Mouse (Mus musculus) erythroblast, embryonic 14.5 days (primary cell): ENCODE results near the gene Tuba1a. TPM values are rescaled to one million over a fixed set of nuclear protein-coding genes. Genes with fewer than 3 reads are reported as not detected.
A peak's percentile ranks its signal among the peaks of the same experiment; 100 is the strongest.

Experiments
- H3K27me3 ChIP-seq: 2 replicates; pipeline ENCODE4 v1.6.1; 2012; ENCODE audit warnings: inconsistent platforms; ENCODE audit not compliant: control insufficient read depth
- H3K36me3 ChIP-seq: 2 replicates; pipeline ENCODE4 v1.6.1; 2012; ENCODE audit warnings: mild to moderate bottlenecking, inconsistent platforms; ENCODE audit not compliant: control insufficient read depth
- H3K4me1 ChIP-seq: 2 replicates; pipeline ENCODE4 v1.6.1; 2012; ENCODE audit warnings: inconsistent platforms; ENCODE audit not compliant: control insufficient read depth
- H3K4me3 ChIP-seq: replicated peaks from 2 replicates; pipeline ENCODE3; 2012; ENCODE audit warnings: moderate library complexity, mild to moderate bottlenecking, inconsistent platforms
- H3K9me3 ChIP-seq: 2 replicates; pipeline ENCODE4 v1.6.1; 2012; ENCODE audit warnings: low read length, inconsistent platforms, mixed read lengths; ENCODE audit not compliant: control insufficient read depth
- GATA1 ChIP-seq: IDR thresholded peaks from 2 replicates; pipeline ENCODE4 v1.6.1; 2012; ENCODE audit warnings: low read length, inconsistent platforms, mixed read lengths
- TAL1 ChIP-seq: IDR thresholded peaks from 3 replicates; pipeline ENCODE4 v1.6.1; 2012; ENCODE audit warnings: low read length, inconsistent platforms, mixed read lengths
- polyA plus RNA-seq: library from polyadenylated mRNA; stranded (reverse); fragments of >175 nt; gene quantifications from 2 replicates; pipeline ENCODE4 v1.2.3, GENCODE M21; 2012

Tuba1a gene
- polyA plus RNA-seq: 4.0 and 13.4 TPM in 2 replicates

- peaks cover 41% of the 10 kb centered on the region for H3K27me3 ChIP-seq
- no peaks in the 10 kb centered on the region for H3K9me3 ChIP-seq
- TF ChIP-seq TAL1 (no peak), GATA1 (no peak)
- H3K4me1 ChIP-seq: peaks cover 19% of the 10 kb centered on the region
- H3K4me3 ChIP-seq: peak within 1 kb of the TSS; percentile 71
- peaks cover 2% of the 10 kb centered on the region; the same call in 1 of the 2 replicates for H3K36me3 ChIP-seq
Observed at GRCm38 (mm10) chr15:98953401-98954356, at the start of gene Tuba1a, which contains the start of gene Gm49450. Gene Tuba1a (minus strand): TSS chr15:98953703. Gene Gm49450 (minus strand): TSS chr15:98953551.

- Histone ChIP-seq H3K4me3 (no peak overlapping the region), H3K4me1 (peaks cover 31% of the 10 kb centered on the region), H3K36me3 (no peaks in the 10 kb centered on the region), H3K27me3 (no peaks in the 10 kb centered on the region), H3K9me3 (peaks cover 5% of the 10 kb centered on the region; the same call in 1 of the 2 replicates)
- TF ChIP-seq GATA1: no peak
- TF ChIP-seq TAL1: no peak
Observed at GRCm38 (mm10) chr15:99001451-99001931, 48.0 kb upstream of the Tuba1a start.

- Histone ChIP-seq H3K4me3 (no peak overlapping the region), H3K9me3 (peaks cover 5% of the 10 kb centered on the region; the same call in 1 of the 2 replicates), H3K36me3 (no peaks in the 10 kb centered on the region), H3K4me1 (peaks cover 31% of the 10 kb centered on the region), H3K27me3 (no peaks in the 10 kb centered on the region)
- TF ChIP-seq TAL1: no peak
- no peak for TF ChIP-seq GATA1
Observed at GRCm38 (mm10) chr15:99000535-99001283, 47.2 kb upstream of the Tuba1a start.

- no peak for TF ChIP-seq GATA1
- no peaks in the 10 kb centered on the region for H3K27me3 ChIP-seq
- H3K36me3 ChIP-seq: no peaks in the 10 kb centered on the region
- H3K9me3 ChIP-seq: peaks cover 4% of the 10 kb centered on the region; the same call in 1 of the 2 replicates
- peaks cover 35% of the 10 kb centered on the region for H3K4me1 ChIP-seq
- H3K4me3 ChIP-seq: no peak overlapping the region
Observed at GRCm38 (mm10) chr15:98998775-98999157, 45.3 kb upstream of the Tuba1a start.

GRCm38 (mm10) chr15:98997938-98998774, 44.7 kb upstream of the Tuba1a start:
- H3K27me3 ChIP-seq: no peaks in the 10 kb centered on the region
- H3K9me3 ChIP-seq: peaks cover 3% of the 10 kb centered on the region; the same call in 1 of the 2 replicates
- no peaks in the 10 kb centered on the region for H3K36me3 ChIP-seq
- no peak overlapping the region for H3K4me3 ChIP-seq
- peaks cover 42% of the 10 kb centered on the region for H3K4me1 ChIP-seq
- TF ChIP-seq GATA1: no peak
- no peak for TF ChIP-seq TAL1

GRCm38 (mm10) chr15:98996840-98997239, 43.3 kb upstream of the Tuba1a start:
- Histone ChIP-seq H3K4me3 (no peak overlapping the region), H3K4me1 (peaks cover 55% of the 10 kb centered on the region), H3K27me3 (no peaks in the 10 kb centered on the region), H3K36me3 (no peaks in the 10 kb centered on the region), H3K9me3 (no peaks in the 10 kb centered on the region)
- TF ChIP-seq GATA1 (no peak), TAL1 (no peak)

GRCm38 (mm10) chr15:98994957-98995520, 41.5 kb upstream of the Tuba1a start:
- peaks cover 6% of the 10 kb centered on the region; the same call in 1 of the 2 replicates for H3K27me3 ChIP-seq
- peaks cover 43% of the 10 kb centered on the region for H3K4me1 ChIP-seq
- H3K9me3 ChIP-seq: no peaks in the 10 kb centered on the region
- no peaks in the 10 kb centered on the region for H3K36me3 ChIP-seq
- H3K4me3 ChIP-seq: no peak overlapping the region
- TF ChIP-seq GATA1 (no peak), TAL1 (no peak)

GRCm38 (mm10) chr15:98993865-98994264, 40.4 kb upstream of the Tuba1a start:
- Histone ChIP-seq H3K36me3 (no peaks in the 10 kb centered on the region), H3K4me3 (peak overlapping the region; percentile 63), H3K4me1 (peaks cover 40% of the 10 kb centered on the region), H3K9me3 (no peaks in the 10 kb centered on the region), H3K27me3 (peaks cover 6% of the 10 kb centered on the region; the same call in 1 of the 2 replicates)
- no peak for TF ChIP-seq TAL1
